In the genomic region with DNA sequence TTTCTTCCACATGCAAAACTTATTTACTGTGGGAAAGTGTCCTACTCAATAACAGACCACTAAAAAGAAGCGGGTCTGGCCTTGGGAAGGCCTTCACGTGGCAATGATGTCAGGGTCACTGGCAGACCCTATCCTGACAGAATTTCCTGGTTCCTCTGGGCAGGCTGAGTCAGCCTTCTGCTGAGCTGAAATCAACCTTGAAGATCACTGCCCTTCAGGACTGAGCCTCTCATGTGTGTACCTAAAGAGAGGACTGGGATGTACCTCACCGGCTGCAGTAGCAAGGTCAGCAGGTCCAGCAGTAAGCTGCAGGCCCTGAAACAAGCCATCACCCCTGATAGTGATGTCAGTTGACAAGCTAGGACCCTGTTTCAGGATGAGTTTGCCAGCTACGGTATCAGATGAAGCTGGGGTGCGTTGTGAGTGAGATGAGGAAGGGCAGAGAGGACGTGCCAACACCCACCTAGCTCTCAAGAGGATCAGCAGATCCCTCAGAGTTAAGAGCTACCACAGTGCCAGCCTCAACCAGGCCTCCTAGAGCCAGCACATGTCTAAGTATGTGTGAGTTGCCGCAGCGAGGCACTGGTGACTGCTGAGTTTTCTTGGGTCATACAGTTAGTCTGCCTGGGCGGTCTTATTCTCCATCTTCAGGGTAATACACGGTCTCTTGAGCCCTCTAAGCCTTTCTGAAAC, we compare ENCODE assay signal across 25 mouse cellular contexts. TPM values are rescaled to one million over a fixed set of nuclear protein-coding genes. Genes with fewer than 3 reads are reported as not detected.
A peak's percentile ranks its signal among the peaks of the same experiment; 100 is the strongest.
DNase-seq lines count a peak whose midpoint lies in the region; ATAC-seq lines count a peak whose summit lies in the region.
"Had no signal": no experiment of that assay in that cellular context is flagged by ENCODE, and none has a peak within 500 bp of the region (broad histone marks: within the 10 kb centered on the region; RNA-seq: fewer than 3 reads in every experiment).

No protein-coding gene starts in this region.

- H3K27me3 ChIP-seq in heart, embryonic 13.5 days (replicated peaks): peaks cover 20% of the 10 kb centered on the region; the same call in 1 of the 2 replicates
- no peaks in the 10 kb centered on the region for H3K27me3 ChIP-seq in liver, embryonic 13.5 days
- no peaks in the 10 kb centered on the region; the same call in 1 of the 2 replicates for H3K27me3 ChIP-seq in liver, embryonic 12.5 days (replicated peaks)
- H3K27me3 ChIP-seq: forebrain, embryonic 13.5 days; intestine, embryonic 15.5 days; limb, embryonic 15.5 days; midbrain, embryonic 13.5 days; neural tube, embryonic 13.5 days had no signal

- no peaks in the 10 kb centered on the region for H3K36me3 ChIP-seq in heart, embryonic 13.5 days
- no peaks in the 10 kb centered on the region for H3K36me3 ChIP-seq in liver, embryonic 13.5 days
- no peaks in the 10 kb centered on the region for H3K36me3 ChIP-seq in liver, embryonic 12.5 days
- H3K36me3 ChIP-seq: G1E; intestine, embryonic 15.5 days; limb, embryonic 10.5 days; limb, embryonic 15.5 days; midbrain, embryonic 13.5 days; neural tube, embryonic 13.5 days had no signal

- H3K4me2 ChIP-seq in heart, embryonic 13.5 days: no peak overlapping the region
- H3K4me2 ChIP-seq in liver, embryonic 13.5 days: no peak overlapping the region
- H3K4me2 ChIP-seq in liver, embryonic 12.5 days: no peak overlapping the region
- H3K4me2 ChIP-seq: forebrain, embryonic 13.5 days; intestine, embryonic 15.5 days; limb, embryonic 15.5 days; midbrain, embryonic 13.5 days; neural tube, embryonic 13.5 days had no signal

- H3K9me3 ChIP-seq in heart, embryonic 13.5 days: no peaks in the 10 kb centered on the region
- H3K9me3 ChIP-seq in liver, embryonic 13.5 days (replicated peaks): no peaks in the 10 kb centered on the region
- no peaks in the 10 kb centered on the region for H3K9me3 ChIP-seq in liver, embryonic 12.5 days (replicated peaks)
- H3K9me3 ChIP-seq: forebrain, embryonic 13.5 days; intestine, embryonic 15.5 days; limb, embryonic 10.5 days; limb, embryonic 15.5 days; midbrain, embryonic 13.5 days; neural tube, embryonic 13.5 days had no signal

- H3K4me3 ChIP-seq in heart, embryonic 13.5 days: no peak overlapping the region
- no peak overlapping the region for H3K4me3 ChIP-seq in liver, embryonic 13.5 days (replicated peaks)
- H3K4me3 ChIP-seq in liver, embryonic 12.5 days: no peak overlapping the region
- H3K4me3 ChIP-seq: forebrain, embryonic 13.5 days; intestine, embryonic 15.5 days; limb, embryonic 10.5 days; limb, embryonic 15.5 days; midbrain, embryonic 13.5 days; neural tube, embryonic 13.5 days had no signal

- H3K9ac ChIP-seq in heart, embryonic 13.5 days: 0 out of 2 replicates have a peak overlapping the region, but pooled peaks have one; percentile 2
- H3K9ac ChIP-seq in liver, embryonic 13.5 days: no peak overlapping the region
- H3K9ac ChIP-seq in liver, embryonic 12.5 days: no peak overlapping the region
- H3K9ac ChIP-seq: forebrain, embryonic 13.5 days; intestine, embryonic 15.5 days; limb, embryonic 15.5 days; midbrain, embryonic 13.5 days; neural tube, embryonic 13.5 days had no signal

- peak; percentile 84 to 87 for DNase-seq in adrenal gland, adult (ENCODE audit: inconsistent age in 2 of 2, low spot score in 1 of 2)
- DNase-seq in adrenal gland, postnatal 4 days (ENCODE audit: low spot score in 2 of 2): no peak
- no peak for DNase-seq in heart, postnatal 4 days
- DNase-seq in liver, embryonic 13.5 days: no peak
- DNase-seq in adrenal gland, postnatal 14 days: peak; percentile 61
- no peak for DNase-seq in cerebellum, postnatal 10 days
- DNase-seq: cerebellum, adult 2 months; cerebellum, postnatal 25 days; gastrocnemius, postnatal 10 days; kidney, adult 8-10 months; kidney, postnatal 10 days; layer of hippocampus, adult 9-11 months; lung, postnatal 36 days; right cerebral cortex, postnatal 4 days; thymus, postnatal 14 days had no signal

- H3K4me1 ChIP-seq in heart, embryonic 13.5 days: peaks cover 31% of the 10 kb centered on the region
- H3K4me1 ChIP-seq in liver, embryonic 13.5 days (replicated peaks): peaks cover 32% of the 10 kb centered on the region
- peaks cover 30% of the 10 kb centered on the region for H3K4me1 ChIP-seq in liver, embryonic 12.5 days
- H3K4me1 ChIP-seq: forebrain, embryonic 13.5 days; intestine, embryonic 15.5 days; limb, embryonic 10.5 days; limb, embryonic 15.5 days; midbrain, embryonic 13.5 days; neural tube, embryonic 13.5 days had no signal

- H3K27ac ChIP-seq in heart, embryonic 13.5 days (replicated peaks): no peak overlapping the region
- peak overlapping the region; percentile 9; the same call in 1 of the 2 replicates for H3K27ac ChIP-seq in liver, embryonic 13.5 days
- no peak overlapping the region for H3K27ac ChIP-seq in liver, embryonic 12.5 days
- H3K27ac ChIP-seq: forebrain, embryonic 13.5 days; intestine, embryonic 15.5 days; limb, embryonic 10.5 days; limb, embryonic 15.5 days; midbrain, embryonic 13.5 days; neural tube, embryonic 13.5 days had no signal

- no peak for ATAC-seq in heart, embryonic 13.5 days (ENCODE audit: extremely low read depth, insufficient number of reproducible peaks, low FRiP score, low TSS enrichment)
- no peak for ATAC-seq in liver, embryonic 13.5 days (ENCODE audit: low read depth)
- no peak for ATAC-seq in liver, embryonic 12.5 days
- ATAC-seq: forebrain, embryonic 13.5 days; hindbrain, embryonic 16.5 days; intestine, embryonic 15.5 days; midbrain, embryonic 13.5 days had no signal

- 69% methylated on average over 10 of the region's 10 CpGs for WGBS in heart, embryonic 13.5 days
- 79% methylated on average over 10 of the region's 10 CpGs for WGBS in liver, embryonic 13.5 days (ENCODE audit: insufficient replicate concordance)
- 80% methylated on average over 10 of the region's 10 CpGs for WGBS in liver, embryonic 12.5 days (ENCODE audit: insufficient replicate concordance)

RNA-seq across cellular contexts. Expression of gene Sema4b, which starts 8.5 kb away (rescaled TPM):
- total RNA-seq in adrenal gland, postnatal 4 days (2021): 10 to 100 TPM; 62.1 to 66.9 TPM
- 9.9 and 11.3 TPM in 2 replicates for polyA plus RNA-seq in heart, embryonic 13.5 days (2015; fragmentation: Nextera tagmentation; extraction: Ambion mirVana)
- total RNA-seq in heart, postnatal 4 days (2021): 10 to 100 TPM; 14.3 to 16.1 TPM
- 13.1 and 14.1 TPM in 2 replicates for polyA plus RNA-seq in liver, embryonic 13.5 days (2015; fragmentation: Nextera tagmentation; extraction: Ambion mirVana)
- 16.9 and 17.9 TPM in 2 replicates for polyA plus RNA-seq in liver, embryonic 12.5 days (2016; fragmentation: Nextera tagmentation; extraction: Ambion mirVana)
- 46.9 and 57.0 TPM in 2 replicates for total RNA-seq in adrenal gland, postnatal 14 days (2021)

RNA-seq across cellular contexts. Expression of gene Cib1, which starts 54.4 kb away (rescaled TPM):
- 10 to 100 TPM; 50.5 to 52.1 TPM for total RNA-seq in adrenal gland, postnatal 4 days (2021)
- polyA plus RNA-seq in heart, embryonic 13.5 days (2015; fragmentation: Nextera tagmentation; extraction: Ambion mirVana): 54.2 and 57.9 TPM in 2 replicates
- 10 to 100 TPM; 26.2 to 27.7 TPM for total RNA-seq in heart, postnatal 4 days (2021)
- polyA plus RNA-seq in liver, embryonic 13.5 days (2015; fragmentation: Nextera tagmentation; extraction: Ambion mirVana): 91.0 and 102 TPM in 2 replicates
- 97.5 and 99.2 TPM in 2 replicates for polyA plus RNA-seq in liver, embryonic 12.5 days (2016; fragmentation: Nextera tagmentation; extraction: Ambion mirVana)
- 52.9 and 59.6 TPM in 2 replicates for total RNA-seq in adrenal gland, postnatal 14 days (2021)

RNA-seq across cellular contexts. Expression of gene Gdpgp1, which starts 54.5 kb away (rescaled TPM):
- total RNA-seq in adrenal gland, postnatal 4 days (2021): 1 to 10 TPM; 5.0 to 5.1 TPM
- polyA plus RNA-seq in heart, embryonic 13.5 days (2015; fragmentation: Nextera tagmentation; extraction: Ambion mirVana): 3.3 and 3.7 TPM in 2 replicates
- 1 to 10 TPM; 2.5 to 2.6 TPM for total RNA-seq in heart, postnatal 4 days (2021)
- 2.4 and 3.0 TPM in 2 replicates for polyA plus RNA-seq in liver, embryonic 13.5 days (2015; fragmentation: Nextera tagmentation; extraction: Ambion mirVana)
- 3.9 and 4.4 TPM in 2 replicates for polyA plus RNA-seq in liver, embryonic 12.5 days (2016; fragmentation: Nextera tagmentation; extraction: Ambion mirVana)
- total RNA-seq in adrenal gland, postnatal 14 days (2021): 2.7 and 3.9 TPM in 2 replicates

Comparison
In these comparisons a context has a peak if more than half of its experiments do, and no peak if none do; other contexts are left out.
1. DNase-seq: peak in adrenal gland, adult (2 of 2) and adrenal gland, postnatal 14 days (single experiment); none in adrenal gland, postnatal 4 days (0 of 2), heart, postnatal 4 days (single experiment), liver, embryonic 13.5 days (single experiment) and cerebellum, postnatal 10 days (0 of 2).